Mouse (Mus musculus): Measurements from ENCODE around the gene Dennd5b. TPM values are rescaled to one million over a fixed set of nuclear protein-coding genes. Genes with fewer than 3 reads are reported as not detected.
A peak's percentile ranks its signal among the peaks of the same experiment; 100 is the strongest.
"Not testable (repeated sequence)": the region's sequence is repeated elsewhere in the genome, so short reads cannot be mapped to it uniquely, and the experiment has no call there.

Gene Dennd5b
- polyA plus RNA-seq, 1 experiment from 2014 or later: 7.6 TPM

DNA sequence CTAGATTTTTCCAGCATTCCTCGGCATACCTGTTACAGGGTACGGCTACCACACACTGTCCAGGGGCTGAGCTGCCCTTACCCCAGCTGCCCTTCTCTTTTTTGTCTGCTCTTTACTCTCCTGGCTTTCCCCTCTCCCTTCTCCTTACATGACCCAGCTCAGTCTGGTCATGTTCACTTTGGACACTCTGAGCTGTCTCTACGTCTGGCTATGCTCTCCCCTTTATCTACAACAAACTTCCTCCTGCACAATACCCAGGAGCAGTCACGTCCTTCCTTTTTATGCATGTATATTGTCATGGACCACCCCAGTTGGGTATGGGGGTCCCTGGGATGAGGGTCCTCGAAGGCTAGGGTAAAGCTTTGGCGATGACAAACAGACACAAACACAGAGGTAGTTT, 34.2 kb upstream of the Dennd5b start:
- no peak overlapping the region for H3K4me3 ChIP-seq (ENCODE audit: low read depth, low read length)
- H3K27me3 ChIP-seq (ENCODE audit: control insufficient read depth, insufficient read depth, low read length): no peaks in the 10 kb centered on the region
- no peaks in the 10 kb centered on the region for H3K36me3 ChIP-seq (replicated peaks; ENCODE audit: control insufficient read depth, insufficient read depth, low read depth, low read length)
- no peak overlapping the region for H3K4me2 ChIP-seq (ENCODE audit: low read depth, low read length)
- no peak for DNase-seq (ENCODE audit: low spot score)
- H3K9me3 ChIP-seq (replicated peaks; ENCODE audit: control insufficient read depth, low read length): no peaks in the 10 kb centered on the region
- ATAC-seq (replicated peaks; ENCODE audit: insufficient number of reproducible peaks, low FRiP score, low TSS enrichment, low read depth): no peak
- H3K9ac ChIP-seq (replicated peaks; ENCODE audit: low read length): no peak overlapping the region
- WGBS: 84% methylated on average over 6 of the region's 6 CpGs
- no peaks in the 10 kb centered on the region for H3K4me1 ChIP-seq (ENCODE audit: control insufficient read depth, insufficient read depth, low read length)
- H3K27ac ChIP-seq (replicated peaks; ENCODE audit: low read depth, low read length): no peak overlapping the region

DNA sequence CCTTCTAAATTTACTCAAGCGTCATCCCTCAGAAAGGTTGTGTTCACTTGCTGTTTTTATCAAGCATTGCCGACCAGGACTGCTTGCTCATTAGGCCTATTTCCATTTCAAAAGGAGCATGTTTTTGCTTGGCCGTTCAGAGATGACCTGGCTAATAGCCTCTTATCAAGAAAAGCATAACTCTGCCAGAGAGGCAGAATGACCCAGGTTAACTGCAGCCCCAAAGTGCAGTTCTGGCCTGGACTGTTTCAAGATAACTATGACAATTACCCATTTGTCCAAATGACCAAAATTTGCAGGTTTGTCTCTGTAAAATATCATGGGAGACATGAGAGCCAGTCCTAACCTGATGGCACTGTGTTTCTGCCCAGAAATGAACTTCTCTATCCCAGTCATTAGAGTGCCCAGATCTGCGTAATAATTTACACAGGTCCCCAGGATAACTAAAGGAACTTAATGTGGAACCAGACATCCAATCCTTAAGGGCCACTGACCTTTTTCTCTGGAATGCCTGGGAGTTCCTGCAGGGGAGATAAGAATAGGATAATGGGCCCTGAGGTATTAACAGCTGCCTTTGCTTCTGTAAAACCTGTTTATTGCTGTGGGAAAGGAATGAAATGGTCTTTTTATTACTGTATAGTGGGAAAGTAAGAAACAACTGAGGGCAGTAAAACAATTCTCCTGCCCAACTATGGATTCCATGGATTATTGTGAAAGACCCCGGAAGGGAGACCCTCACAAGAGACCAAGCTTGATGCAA, 33.1 kb upstream of the Dennd5b start:
- no peak overlapping the region for H3K9ac ChIP-seq (replicated peaks; ENCODE audit: low read length)
- no peaks in the 10 kb centered on the region for H3K4me1 ChIP-seq (ENCODE audit: control insufficient read depth, insufficient read depth, low read length)
- H3K36me3 ChIP-seq (replicated peaks; ENCODE audit: control insufficient read depth, insufficient read depth, low read depth, low read length): no peaks in the 10 kb centered on the region
- H3K4me2 ChIP-seq (ENCODE audit: low read depth, low read length): no peak overlapping the region
- H3K27me3 ChIP-seq (ENCODE audit: control insufficient read depth, insufficient read depth, low read length): no peaks in the 10 kb centered on the region
- ATAC-seq (replicated peaks; ENCODE audit: insufficient number of reproducible peaks, low FRiP score, low TSS enrichment, low read depth) (no peak), DNase-seq (ENCODE audit: low spot score) (no peak)
- 24% methylated on average over 5 of the region's 5 CpGs for WGBS
- no peak overlapping the region for H3K27ac ChIP-seq (replicated peaks; ENCODE audit: low read depth, low read length)
- no peaks in the 10 kb centered on the region for H3K9me3 ChIP-seq (replicated peaks; ENCODE audit: control insufficient read depth, low read length)
- H3K4me3 ChIP-seq (ENCODE audit: low read depth, low read length): no peak overlapping the region

DNA sequence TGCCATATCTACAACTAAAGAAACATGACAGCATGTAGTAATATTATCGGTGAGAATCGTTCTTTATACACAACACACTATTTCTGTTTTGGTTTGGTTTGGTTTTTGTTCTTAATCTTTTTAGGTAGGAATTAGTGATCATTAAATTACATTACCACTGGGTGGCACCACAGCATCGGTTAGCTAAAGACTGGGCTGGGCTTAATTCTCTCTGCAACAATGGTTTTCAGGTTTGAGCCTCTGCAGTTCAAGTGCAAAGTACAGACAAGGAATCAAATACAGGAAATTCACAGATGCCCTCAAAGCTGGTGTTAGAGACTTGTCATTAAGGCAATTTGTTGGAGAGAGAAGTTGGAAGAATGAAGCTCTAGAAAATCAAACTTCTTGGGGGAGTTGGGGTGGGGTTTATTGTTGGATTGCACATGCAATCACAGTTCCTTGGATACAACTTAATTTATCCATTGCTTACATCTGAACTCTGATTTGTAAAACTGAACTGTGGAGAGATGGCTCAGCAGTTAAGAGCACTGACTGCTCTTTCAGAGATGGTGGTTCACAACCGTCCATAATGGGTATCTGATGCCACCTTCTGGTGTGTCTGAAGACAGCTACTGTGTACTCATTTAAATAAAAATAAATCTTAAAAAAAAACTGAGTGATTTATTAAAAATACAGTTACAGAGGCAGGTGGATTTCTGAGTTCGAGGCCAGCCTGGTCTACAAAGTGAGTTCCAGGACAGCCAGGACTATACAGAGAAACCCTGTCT, 31.0 kb upstream of the Dennd5b start:
- H3K27ac ChIP-seq (replicated peaks; ENCODE audit: low read depth, low read length): no peak overlapping the region
- DNase-seq (ENCODE audit: low spot score): peak; percentile 84
- no peak overlapping the region for H3K9ac ChIP-seq (replicated peaks; ENCODE audit: low read length)
- H3K9me3 ChIP-seq (replicated peaks; ENCODE audit: control insufficient read depth, low read length): no peaks in the 10 kb centered on the region
- WGBS: 29% methylated on average over 5 of the region's 5 CpGs
- H3K36me3 ChIP-seq (replicated peaks; ENCODE audit: control insufficient read depth, insufficient read depth, low read depth, low read length): no peaks in the 10 kb centered on the region
- H3K27me3 ChIP-seq (ENCODE audit: control insufficient read depth, insufficient read depth, low read length): no peaks in the 10 kb centered on the region
- ATAC-seq (replicated peaks; ENCODE audit: insufficient number of reproducible peaks, low FRiP score, low TSS enrichment, low read depth): no peak
- H3K4me1 ChIP-seq (ENCODE audit: control insufficient read depth, insufficient read depth, low read length): no peaks in the 10 kb centered on the region
- H3K4me3 ChIP-seq (ENCODE audit: low read depth, low read length): no peak overlapping the region
- H3K4me2 ChIP-seq (ENCODE audit: low read depth, low read length): no peak overlapping the region

DNA sequence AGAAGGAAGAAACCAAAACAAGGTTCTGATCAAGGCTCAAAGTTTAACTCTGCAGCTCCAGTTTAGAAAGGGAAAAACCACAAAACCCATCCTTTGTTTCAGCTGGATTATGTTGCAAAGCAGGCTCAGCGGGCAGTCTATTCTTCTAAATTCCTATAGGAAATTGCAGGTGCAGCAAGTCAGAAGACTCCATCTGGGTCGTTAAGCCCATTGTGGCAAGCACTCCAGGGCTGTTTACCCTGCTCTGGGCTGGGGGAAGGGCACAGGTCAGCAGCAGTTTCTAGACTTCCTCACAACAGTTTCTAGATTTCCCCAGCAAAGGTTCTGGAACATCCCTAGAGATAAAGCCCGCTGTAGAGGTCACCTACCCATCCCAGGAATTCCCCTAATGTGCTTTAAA, 29.6 kb upstream of the Dennd5b start:
- H3K9ac ChIP-seq (replicated peaks; ENCODE audit: low read length): no peak overlapping the region
- no peak overlapping the region for H3K27ac ChIP-seq (replicated peaks; ENCODE audit: low read depth, low read length)
- H3K4me1 ChIP-seq (ENCODE audit: control insufficient read depth, insufficient read depth, low read length): no peaks in the 10 kb centered on the region
- ATAC-seq (replicated peaks; ENCODE audit: insufficient number of reproducible peaks, low FRiP score, low TSS enrichment, low read depth): no peak
- no peak overlapping the region for H3K4me3 ChIP-seq (ENCODE audit: low read depth, low read length)
- no peaks in the 10 kb centered on the region for H3K36me3 ChIP-seq (replicated peaks; ENCODE audit: control insufficient read depth, insufficient read depth, low read depth, low read length)
- no peaks in the 10 kb centered on the region for H3K27me3 ChIP-seq (ENCODE audit: control insufficient read depth, insufficient read depth, low read length)
- no peaks in the 10 kb centered on the region for H3K9me3 ChIP-seq (replicated peaks; ENCODE audit: control insufficient read depth, low read length)
- no peak overlapping the region for H3K4me2 ChIP-seq (ENCODE audit: low read depth, low read length)
- 18% methylated on average over 3 of the region's 3 CpGs for WGBS
- DNase-seq (ENCODE audit: low spot score): no peak

DNA sequence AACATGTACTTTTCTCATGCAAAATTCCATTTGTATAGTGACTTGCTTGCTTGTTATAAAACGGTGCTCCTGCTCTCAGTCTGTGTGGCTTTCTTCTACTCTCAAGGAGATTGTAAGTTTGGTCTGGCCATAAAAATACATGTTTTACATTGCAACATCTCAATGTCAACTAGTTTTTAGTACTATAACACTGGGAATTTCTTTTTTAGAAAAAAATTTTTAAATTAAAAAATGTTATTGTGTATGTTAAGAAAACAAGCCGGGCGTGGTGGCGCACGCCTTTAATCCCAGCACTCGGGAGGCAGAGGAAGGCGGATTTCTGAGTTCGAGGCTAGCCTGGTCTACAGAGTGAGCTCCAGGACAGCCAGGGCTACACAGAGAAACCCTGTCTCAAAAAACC, 28.4 kb upstream of the Dennd5b start, which contains the start of gene Gm10203:
Gene Gm10203, plus strand, starts transcription at position 301 of the 400 bp plus-strand sequence.
- H3K36me3 ChIP-seq (replicated peaks; ENCODE audit: control insufficient read depth, insufficient read depth, low read depth, low read length); H3K4me1 ChIP-seq (ENCODE audit: control insufficient read depth, insufficient read depth, low read length); ATAC-seq (replicated peaks; ENCODE audit: insufficient number of reproducible peaks, low FRiP score, low TSS enrichment, low read depth); H3K4me2 ChIP-seq (ENCODE audit: low read depth, low read length); DNase-seq (ENCODE audit: low spot score); H3K27me3 ChIP-seq (ENCODE audit: control insufficient read depth, insufficient read depth, low read length); H3K27ac ChIP-seq (replicated peaks; ENCODE audit: low read depth, low read length); H3K9me3 ChIP-seq (replicated peaks; ENCODE audit: control insufficient read depth, low read length); H3K9ac ChIP-seq (replicated peaks; ENCODE audit: low read length); H3K4me3 ChIP-seq (ENCODE audit: low read depth, low read length): not testable (repeated sequence)
- 86% methylated on average over 8 of the region's 8 CpGs for WGBS

DNA sequence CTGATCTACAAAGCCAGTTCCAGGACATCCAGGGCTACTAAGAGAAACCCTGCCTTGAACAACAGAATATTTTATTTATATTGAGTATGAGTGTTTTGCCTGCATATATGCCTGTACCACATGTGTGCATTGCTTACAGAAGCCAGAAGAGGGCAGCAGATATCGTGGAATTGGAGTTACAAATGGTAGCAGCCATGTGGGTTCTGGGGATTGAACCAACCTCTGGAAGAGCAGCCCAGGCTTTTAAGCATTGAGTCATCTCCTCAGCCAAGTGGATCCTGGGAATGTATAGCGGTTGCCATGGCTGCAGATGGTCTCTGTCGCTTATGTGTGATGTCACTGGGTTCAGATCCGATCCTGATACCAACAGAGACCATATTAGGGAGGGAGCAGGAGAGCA, 25.2 kb upstream of the Dennd5b start:
- no peak overlapping the region for H3K27ac ChIP-seq (replicated peaks; ENCODE audit: low read depth, low read length)
- no peaks in the 10 kb centered on the region for H3K9me3 ChIP-seq (replicated peaks; ENCODE audit: control insufficient read depth, low read length)
- H3K27me3 ChIP-seq (ENCODE audit: control insufficient read depth, insufficient read depth, low read length): no peaks in the 10 kb centered on the region
- 63% methylated on average over 4 of the region's 4 CpGs for WGBS
- H3K9ac ChIP-seq (replicated peaks; ENCODE audit: low read length): no peak overlapping the region
- ATAC-seq (replicated peaks; ENCODE audit: insufficient number of reproducible peaks, low FRiP score, low TSS enrichment, low read depth): no peak
- no peaks in the 10 kb centered on the region for H3K36me3 ChIP-seq (replicated peaks; ENCODE audit: control insufficient read depth, insufficient read depth, low read depth, low read length)
- H3K4me3 ChIP-seq (ENCODE audit: low read depth, low read length): no peak overlapping the region
- H3K4me1 ChIP-seq (ENCODE audit: control insufficient read depth, insufficient read depth, low read length): no peaks in the 10 kb centered on the region
- no peak overlapping the region for H3K4me2 ChIP-seq (ENCODE audit: low read depth, low read length)
- peak; percentile 50 for DNase-seq (ENCODE audit: low spot score)

DNA sequence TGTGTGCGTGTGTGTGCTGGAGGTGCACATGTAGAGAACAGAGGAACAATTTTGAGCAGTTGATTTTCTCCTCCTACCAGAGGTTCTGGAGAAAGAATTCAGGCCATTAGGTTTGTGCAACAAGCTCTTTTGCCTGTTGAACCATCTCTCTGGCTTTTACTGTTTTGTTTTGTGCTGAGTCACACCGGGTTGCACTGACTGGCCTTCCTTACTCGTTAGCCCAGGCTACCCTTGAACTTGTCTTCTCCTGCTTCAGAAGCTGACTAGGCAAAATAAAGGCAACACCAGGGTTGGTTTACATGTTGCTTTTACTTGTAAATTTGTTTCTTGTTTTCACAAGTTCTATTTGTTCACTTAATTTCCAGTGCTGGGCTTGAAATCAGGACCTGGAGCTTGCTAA, 21.6 kb upstream of the Dennd5b start:
- ATAC-seq (replicated peaks; ENCODE audit: insufficient number of reproducible peaks, low FRiP score, low TSS enrichment, low read depth): no peak

DNA sequence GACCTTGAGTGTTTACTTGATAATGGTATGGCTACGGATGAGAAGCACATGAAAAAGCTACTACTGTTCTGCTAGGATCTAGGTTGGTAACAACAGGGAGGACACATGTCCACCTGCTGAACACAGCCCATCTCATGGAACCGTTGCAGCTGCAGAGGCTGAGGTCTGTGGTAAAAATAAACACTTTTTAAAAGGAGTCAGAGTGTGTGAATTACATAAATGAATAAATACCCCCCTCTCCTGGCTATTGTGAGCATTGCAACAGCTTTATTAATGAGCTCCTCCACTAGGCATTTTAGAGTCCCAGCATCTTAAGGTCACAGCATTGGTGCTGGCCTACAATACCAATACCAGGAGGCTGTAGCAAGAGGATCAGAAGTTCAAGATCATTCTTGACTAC, 18.4 kb upstream of the Dennd5b start:
- no peaks in the 10 kb centered on the region for H3K36me3 ChIP-seq (replicated peaks; ENCODE audit: control insufficient read depth, insufficient read depth, low read depth, low read length)
- no peaks in the 10 kb centered on the region for H3K9me3 ChIP-seq (replicated peaks; ENCODE audit: control insufficient read depth, low read length)
- no peaks in the 10 kb centered on the region for H3K27me3 ChIP-seq (ENCODE audit: control insufficient read depth, insufficient read depth, low read length)
- 38% methylated on average over 2 of the region's 2 CpGs for WGBS
- H3K4me3 ChIP-seq (ENCODE audit: low read depth, low read length): no peak overlapping the region
- no peak overlapping the region for H3K9ac ChIP-seq (replicated peaks; ENCODE audit: low read length)
- H3K27ac ChIP-seq (replicated peaks; ENCODE audit: low read depth, low read length): no peak overlapping the region
- H3K4me1 ChIP-seq (ENCODE audit: control insufficient read depth, insufficient read depth, low read length): no peaks in the 10 kb centered on the region
- peak; percentile 72 for ATAC-seq (replicated peaks; ENCODE audit: insufficient number of reproducible peaks, low FRiP score, low TSS enrichment, low read depth)
- peak; percentile 83 for DNase-seq (ENCODE audit: low spot score)
- no peak overlapping the region for H3K4me2 ChIP-seq (ENCODE audit: low read depth, low read length)

More for the DNA sequence above, 21.6 kb upstream of the Dennd5b start:
- H3K4me1 ChIP-seq (ENCODE audit: control insufficient read depth, insufficient read depth, low read length): no peaks in the 10 kb centered on the region
- no peaks in the 10 kb centered on the region for H3K36me3 ChIP-seq (replicated peaks; ENCODE audit: control insufficient read depth, insufficient read depth, low read depth, low read length)
- WGBS: 87% methylated on average over 3 of the region's 3 CpGs
- no peak for DNase-seq (ENCODE audit: low spot score)
- H3K4me2 ChIP-seq (ENCODE audit: low read depth, low read length): no peak overlapping the region
- H3K9me3 ChIP-seq (replicated peaks; ENCODE audit: control insufficient read depth, low read length): no peaks in the 10 kb centered on the region
- no peaks in the 10 kb centered on the region for H3K27me3 ChIP-seq (ENCODE audit: control insufficient read depth, insufficient read depth, low read length)
- no peak overlapping the region for H3K27ac ChIP-seq (replicated peaks; ENCODE audit: low read depth, low read length)
- no peak overlapping the region for H3K4me3 ChIP-seq (ENCODE audit: low read depth, low read length)
- H3K9ac ChIP-seq (replicated peaks; ENCODE audit: low read length): no peak overlapping the region

Data from embryonic facial prominence, embryonic 11.5 days (tissue).